Mouse (Mus musculus): Measurements from ENCODE around the gene Arfgef2.

DNA sequence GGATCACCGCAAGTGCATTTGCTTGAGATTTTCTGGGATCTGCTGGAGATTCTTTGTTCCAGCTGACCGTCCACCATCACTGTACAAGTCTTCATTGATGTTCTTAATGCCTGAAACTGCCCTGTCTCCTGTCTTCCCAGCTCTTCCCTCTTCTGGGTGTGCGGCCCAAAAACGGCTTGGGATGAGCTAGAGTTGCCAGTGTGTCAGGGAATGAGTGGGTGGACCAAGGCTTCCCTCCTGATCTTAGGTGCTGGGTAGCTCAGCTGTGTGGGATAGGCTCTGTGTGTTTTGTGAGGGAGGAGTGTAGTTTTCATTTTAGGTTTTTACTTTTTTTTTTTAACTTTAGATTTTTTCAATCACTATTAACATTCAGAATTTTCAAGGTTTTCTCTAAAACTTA, 29.4 kb downstream of the Arfgef2 start:
- TF ChIP-seq CTCF (IDR thresholded peaks at IDR 0.05; ENCODE audit: low read depth): no peak
- TF ChIP-seq EP300 (IDR thresholded peaks at IDR 0.05; ENCODE audit: low read depth): no peak
